Mouse (Mus musculus) central nervous system, embryonic 18 days (tissue): ENCODE measurements around the gene Olfr616. TPM values are rescaled to one million over a fixed set of nuclear protein-coding genes. Genes with fewer than 3 reads are reported as not detected.

Experiments
- polyA plus RNA-seq: library from polyadenylated mRNA; depleted of rRNA; stranded (reverse); fragments of >200 nt; gene quantifications from 2 replicates; pipeline ENCODE4 v1.2.3, GENCODE M21; 2012; rRNA removed

Olfr616 gene
- polyA plus RNA-seq: not detected in 2 replicates

DNA sequence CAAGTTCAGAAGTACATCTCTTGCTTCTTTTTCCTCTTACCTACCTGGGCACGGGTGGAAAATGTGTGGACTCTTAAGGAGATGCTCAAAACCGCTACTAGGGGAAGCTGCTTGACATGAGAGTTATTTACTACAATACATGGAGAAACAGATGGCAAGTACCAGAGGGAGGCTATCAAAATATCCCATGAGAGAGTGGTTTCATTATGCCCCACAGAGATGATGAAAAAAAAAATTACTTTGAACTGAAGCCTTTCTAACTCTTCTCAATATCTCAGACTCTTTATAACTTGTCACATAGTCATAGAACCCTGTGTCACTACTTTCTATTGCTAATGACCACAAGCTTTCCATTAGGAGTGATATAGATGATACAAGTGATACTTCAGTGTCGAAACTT is at the start of gene Olfr616:
TSS of gene Olfr616 (minus strand) at position 101 of the 400 bp plus-strand sequence.

DNA sequence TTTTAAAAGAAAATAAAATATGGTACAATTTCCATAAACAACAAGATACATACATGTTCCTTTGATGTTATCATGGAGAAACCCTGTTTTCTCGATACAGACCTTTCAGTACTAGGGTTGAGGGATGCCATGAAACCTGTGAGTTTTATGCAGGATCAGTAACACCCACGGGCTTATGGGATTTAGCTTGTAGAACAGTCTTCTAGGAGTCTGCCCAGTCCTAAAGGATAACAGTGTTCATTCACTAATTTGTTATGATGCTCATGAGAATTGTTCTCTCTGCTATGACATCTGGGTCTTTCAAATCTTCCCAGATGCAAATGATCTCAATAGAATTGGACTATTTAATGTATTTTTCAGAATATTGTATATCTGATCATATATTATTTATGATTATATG is 43.5 kb upstream of the Olfr616 start, which contains the start of gene Olfr620:
TSS of gene Olfr620 (minus strand) at position 101 of the 400 bp plus-strand sequence.

DNA sequence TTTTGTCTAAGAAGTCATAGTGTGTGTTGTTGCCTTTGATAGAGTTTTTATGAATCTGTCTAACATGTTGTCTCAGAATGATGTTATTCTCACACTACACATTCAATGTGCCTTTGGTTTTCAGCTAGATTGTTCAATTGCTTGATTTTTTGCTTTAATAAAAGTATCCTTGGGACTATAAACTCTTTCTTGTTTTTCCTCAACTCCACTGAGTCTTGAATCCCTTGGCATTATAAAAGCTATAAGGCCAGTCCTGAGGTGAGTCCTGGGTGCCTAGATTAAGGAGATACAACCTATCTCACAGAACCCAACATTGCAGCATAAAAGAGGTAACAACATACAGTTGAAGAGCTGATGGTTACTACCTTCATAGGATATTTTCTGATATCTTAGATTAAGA is 31.3 kb upstream of the Olfr616 start, which contains the start of gene Olfr619:
TSS of gene Olfr619 (plus strand) at position 301 of the 400 bp plus-strand sequence.

DNA sequence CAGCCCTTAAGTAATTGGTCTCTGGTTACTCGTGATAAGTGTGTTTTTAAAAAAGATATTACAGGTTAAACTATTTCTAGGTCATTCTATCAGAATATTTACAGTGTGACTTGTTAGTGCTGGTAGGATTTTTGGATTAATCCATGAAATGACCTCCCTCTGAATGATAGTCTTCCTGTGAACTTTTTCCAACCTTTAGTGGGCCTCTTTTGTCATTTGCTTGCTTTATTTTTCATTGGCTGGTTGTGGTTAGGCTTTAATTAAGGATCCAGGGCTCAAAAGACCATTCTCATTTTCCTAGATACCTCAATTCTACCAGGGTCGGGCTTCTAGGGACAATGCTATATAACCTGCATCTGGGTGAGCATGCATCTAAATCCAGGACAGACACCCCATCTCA is 20.9 kb upstream of the Olfr616 start, which contains the start of gene Olfr618:
TSS of gene Olfr618 (plus strand) at position 301 of the 400 bp plus-strand sequence.

DNA sequence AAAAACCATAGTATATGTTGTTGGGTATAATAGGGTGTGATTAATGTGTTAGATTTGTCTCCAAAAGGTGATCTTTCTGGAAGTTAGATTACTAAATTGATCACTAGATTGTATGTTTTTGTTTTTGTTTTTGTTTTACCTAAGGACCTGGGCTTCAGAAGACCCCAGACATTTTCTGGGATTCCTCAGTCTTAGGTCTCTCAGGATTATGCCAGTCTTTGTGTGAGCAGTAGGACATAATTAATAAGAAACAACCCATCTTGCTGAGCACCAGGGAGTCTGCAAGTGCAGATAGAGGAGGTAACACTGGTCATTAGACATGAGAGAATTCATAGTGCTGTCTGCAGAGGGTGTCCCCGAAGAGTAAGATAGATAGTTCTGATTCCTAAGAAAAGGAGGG is 3.8 kb upstream of the Olfr616 start, which contains the start of gene Olfr617:
TSS of gene Olfr617 (plus strand) at position 301 of the 400 bp plus-strand sequence.

DNA sequence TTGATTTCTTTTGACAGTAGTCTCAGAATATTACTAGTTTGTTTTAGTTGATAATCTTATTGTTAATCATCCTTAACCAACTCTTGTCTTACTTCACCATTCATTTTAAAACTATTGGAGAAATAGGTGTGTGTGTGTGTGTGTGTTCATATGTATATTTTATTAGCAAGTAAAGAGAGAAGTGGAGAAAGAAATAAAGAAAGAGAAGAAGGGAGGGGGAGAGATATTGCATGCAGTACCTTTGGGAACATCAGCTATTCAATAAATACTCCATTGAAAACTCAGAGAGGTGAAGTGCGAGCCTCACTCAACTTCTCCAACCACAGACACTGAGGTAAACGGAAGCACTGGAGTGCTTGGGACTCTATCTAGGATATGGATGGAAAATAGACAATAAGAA is 13.2 kb downstream of the Olfr616 start, which contains the start of gene Olfr615:
TSS of gene Olfr615 (plus strand) at position 301 of the 400 bp plus-strand sequence.

DNA sequence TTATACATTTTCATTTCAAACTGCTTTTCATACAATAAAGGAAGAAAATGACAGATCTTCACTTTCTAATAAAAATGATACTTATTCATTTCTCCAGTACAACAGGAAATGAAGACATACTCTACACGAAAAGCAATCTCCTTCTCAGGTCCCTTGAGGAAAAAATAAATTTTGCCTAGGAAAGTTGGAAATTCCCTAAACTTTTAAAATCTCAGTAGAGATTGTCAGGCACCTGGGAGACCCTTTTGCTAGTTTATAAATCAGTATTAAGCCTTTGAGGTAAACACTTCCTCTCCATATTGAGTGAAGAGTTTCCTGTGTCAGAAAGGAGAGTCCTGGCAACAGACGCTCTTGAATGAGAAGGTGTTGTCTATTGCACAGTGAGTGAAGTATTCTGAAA is 21.2 kb downstream of the Olfr616 start, which contains the start of gene Olfr613:
TSS of gene Olfr613 (plus strand) at position 301 of the 400 bp plus-strand sequence.

DNA sequence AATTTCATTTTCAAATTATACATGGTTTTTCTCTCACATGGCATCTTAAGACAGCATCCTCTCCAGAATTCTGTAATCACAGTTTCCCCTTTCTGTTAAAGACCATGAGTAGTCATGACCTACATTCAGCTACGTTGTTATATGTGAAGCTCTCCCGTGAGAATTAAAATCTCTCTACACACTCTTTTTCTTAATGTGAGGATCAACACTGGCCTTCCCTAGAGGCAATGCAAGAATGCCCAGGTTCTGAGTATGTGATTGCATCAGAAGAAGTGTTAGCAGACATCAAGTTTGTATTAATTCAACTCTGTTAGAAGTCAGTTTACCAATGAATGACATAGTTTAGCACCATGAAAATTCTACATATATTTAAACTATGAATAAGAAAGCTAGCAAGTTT is 26.3 kb downstream of the Olfr616 start, which contains the start of gene Olfr612:
TSS of gene Olfr612 (minus strand) at position 101 of the 400 bp plus-strand sequence.

DNA sequence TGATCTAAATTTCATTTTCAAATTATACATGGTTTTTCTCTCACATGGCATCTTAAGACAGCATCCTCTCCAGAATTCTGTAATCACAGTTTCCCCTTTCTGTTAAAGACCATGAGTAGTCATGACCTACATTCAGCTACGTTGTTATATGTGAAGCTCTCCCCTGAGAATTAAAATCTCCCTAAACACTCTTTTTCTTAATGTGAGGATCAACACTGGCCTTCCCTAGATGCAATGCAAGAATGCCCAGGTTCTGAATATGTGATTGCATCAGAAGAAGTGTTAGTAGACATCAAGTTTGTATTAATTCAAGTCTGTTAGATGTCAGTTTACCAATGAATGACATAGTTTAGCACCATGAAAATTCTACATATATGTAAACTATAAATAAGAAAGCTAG is 48.2 kb downstream of the Olfr616 start, which contains the start of gene Olfr611:
TSS of gene Olfr611 (minus strand) at position 101 of the 400 bp plus-strand sequence.

Other genes starting within 250 kb of the Olfr616 start
- not detected in 2 replicates for gene Olfr598, start 245.6 kb downstream of the Olfr616 start, polyA plus RNA-seq
- not detected in 2 replicates for gene Olfr599, start 233.2 kb downstream of the Olfr616 start, polyA plus RNA-seq
- not detected in 2 replicates for gene Olfr600, start 219.5 kb downstream of the Olfr616 start, polyA plus RNA-seq
- gene Olfr601, start 206.5 kb downstream of the Olfr616 start, polyA plus RNA-seq: not detected in 2 replicates
- gene Olfr603, start 183.0 kb downstream of the Olfr616 start, polyA plus RNA-seq: not detected in 2 replicates
- gene Usp17lc, start 154.1 kb downstream of the Olfr616 start, polyA plus RNA-seq: not detected in 2 replicates
- gene Olfr605, start 123.7 kb downstream of the Olfr616 start, polyA plus RNA-seq: not detected in 2 replicates
- not detected in 2 replicates for gene Olfr606, start 120.1 kb downstream of the Olfr616 start, polyA plus RNA-seq
- not detected in 2 replicates for gene Olfr607, start 105.0 kb downstream of the Olfr616 start, polyA plus RNA-seq
- gene Olfr608, start 99.3 kb downstream of the Olfr616 start, polyA plus RNA-seq: not detected in 2 replicates
- gene Olfr609, start 71.1 kb downstream of the Olfr616 start, polyA plus RNA-seq: not detected in 2 replicates
- gene Olfr610, start 57.0 kb downstream of the Olfr616 start, polyA plus RNA-seq: not detected in 2 replicates
- not detected in 2 replicates for gene Olfr611, start 48.3 kb downstream of the Olfr616 start, polyA plus RNA-seq
- not detected in 2 replicates for gene Olfr612, start 26.4 kb downstream of the Olfr616 start, polyA plus RNA-seq
- gene Olfr613, start 21.1 kb downstream of the Olfr616 start, polyA plus RNA-seq: not detected in 2 replicates
- gene Olfr615, start 13.1 kb downstream of the Olfr616 start, polyA plus RNA-seq: not detected in 2 replicates
- not detected in 2 replicates for gene Olfr617, start 3.9 kb upstream of the Olfr616 start, polyA plus RNA-seq
- not detected in 2 replicates for gene Olfr618, start 21.0 kb upstream of the Olfr616 start, polyA plus RNA-seq
- gene Olfr619, start 31.4 kb upstream of the Olfr616 start, polyA plus RNA-seq: not detected in 2 replicates
- not detected in 2 replicates for gene Olfr620, start 43.4 kb upstream of the Olfr616 start, polyA plus RNA-seq
- gene Olfr622, start 73.6 kb upstream of the Olfr616 start, polyA plus RNA-seq: not detected in 2 replicates
- gene Olfr623, start 94.6 kb upstream of the Olfr616 start, polyA plus RNA-seq: not detected in 2 replicates
- gene Olfr624, start 102.0 kb upstream of the Olfr616 start, polyA plus RNA-seq: not detected in 2 replicates
- not detected in 2 replicates for gene Olfr625-ps1, start 113.6 kb upstream of the Olfr616 start, polyA plus RNA-seq
- gene Olfr243, start 145.5 kb upstream of the Olfr616 start, polyA plus RNA-seq: not detected in 2 replicates
- not detected in 2 replicates for gene Olfr628, start 161.2 kb upstream of the Olfr616 start, polyA plus RNA-seq
- not detected in 2 replicates for gene Olfr629, start 175.8 kb upstream of the Olfr616 start, polyA plus RNA-seq
- not detected in 2 replicates for gene Olfr630, start 188.2 kb upstream of the Olfr616 start, polyA plus RNA-seq
- not detected in 2 replicates for gene Olfr69, start 202.5 kb upstream of the Olfr616 start, polyA plus RNA-seq
- gene Olfr68, start 210.6 kb upstream of the Olfr616 start, polyA plus RNA-seq: not detected in 2 replicates
- gene Olfr67, start 222.7 kb upstream of the Olfr616 start, polyA plus RNA-seq: not detected in 2 replicates
- gene Hbb-bt, start 244.9 kb upstream of the Olfr616 start, polyA plus RNA-seq: 211 and 248 TPM in 2 replicates